Mouse (Mus musculus): Measurements from ENCODE around the gene Glg1. TPM values are rescaled to one million over a fixed set of nuclear protein-coding genes. Genes with fewer than 3 reads are reported as not detected.

The Glg1 gene
- polyA plus RNA-seq, 1 experiment from 2014 or later, result 36.4 TPM

DNA sequence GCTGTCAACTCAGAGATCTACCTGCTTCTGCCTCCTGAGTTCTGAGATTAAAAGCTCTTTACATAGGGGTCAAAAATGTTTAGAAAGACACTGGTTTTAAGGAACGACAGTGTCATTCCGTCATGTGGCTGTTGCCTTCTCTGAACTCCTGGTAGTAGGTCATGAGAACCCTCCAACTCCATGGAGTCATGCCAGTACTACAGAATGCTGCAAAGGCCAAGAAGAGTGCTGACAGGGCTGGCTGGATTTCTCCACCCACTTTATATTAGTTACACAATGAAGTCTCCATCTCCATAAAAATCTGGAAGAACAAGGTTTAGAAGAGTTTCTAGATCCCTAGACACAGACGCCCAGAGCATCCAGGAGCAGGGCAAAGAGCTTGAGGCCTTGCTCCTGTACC, 61.0 kb downstream of the Glg1 start:
- WGBS, result 92% methylated on average over 3 of the region's 3 CpGs

DNA sequence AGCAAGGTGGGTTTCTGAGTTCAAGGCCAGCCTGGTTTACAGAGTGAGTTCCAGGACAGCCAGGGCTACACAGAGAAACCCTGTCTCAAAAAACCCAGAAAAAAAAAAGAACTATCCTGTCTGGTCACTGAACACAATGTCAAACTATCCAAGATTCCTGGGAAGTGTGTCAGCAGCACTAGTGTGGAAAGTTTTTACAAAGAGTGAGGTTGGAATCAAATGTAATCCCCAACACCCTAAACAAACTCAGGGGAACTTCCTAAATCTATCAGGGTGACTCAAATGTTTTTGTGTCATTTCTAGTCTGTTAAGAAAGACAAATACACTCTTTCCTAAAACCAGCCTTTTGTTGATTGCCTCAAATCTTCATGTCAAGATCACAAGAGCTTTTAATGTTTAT, 62.8 kb downstream of the Glg1 start:
- no peaks in the 10 kb centered on the region for H3K27me3 ChIP-seq (replicated peaks; ENCODE audit: control insufficient read depth, insufficient read depth, low read length)
- H3K4me1 ChIP-seq (replicated peaks; ENCODE audit: control insufficient read depth, insufficient read depth, low read length), result no peaks in the 10 kb centered on the region
- H3K36me3 ChIP-seq (ENCODE audit: control insufficient read depth, insufficient read depth, low read length), result 0 out of 2 replicates have a peak, but pooled peaks cover 7% of the 10 kb centered on the region
- no peak overlapping the region for H3K4me3 ChIP-seq (ENCODE audit: low read depth, low read length)
- H3K9me3 ChIP-seq (ENCODE audit: control insufficient read depth, low read length), result no peaks in the 10 kb centered on the region
- DNase-seq (ENCODE audit: low spot score) (no peak), ATAC-seq (replicated peaks; ENCODE audit: low FRiP score) (no peak)
- H3K9ac ChIP-seq (ENCODE audit: low read depth, low read length), result no peak overlapping the region
- H3K27ac ChIP-seq (ENCODE audit: low read depth, low read length), result no peak overlapping the region
- H3K4me2 ChIP-seq, result no peak overlapping the region

More for the DNA sequence above, 61.0 kb downstream of the Glg1 start:
- H3K4me2 ChIP-seq, result no peak overlapping the region
- 0 out of 2 replicates have a peak, but pooled peaks cover 7% of the 10 kb centered on the region for H3K36me3 ChIP-seq (ENCODE audit: control insufficient read depth, insufficient read depth, low read length)
- no peaks in the 10 kb centered on the region for H3K27me3 ChIP-seq (replicated peaks; ENCODE audit: control insufficient read depth, insufficient read depth, low read length)
- no peak for DNase-seq (ENCODE audit: low spot score)
- H3K27ac ChIP-seq (ENCODE audit: low read depth, low read length), result no peak overlapping the region
- H3K9ac ChIP-seq (ENCODE audit: low read depth, low read length), result no peak overlapping the region
- ATAC-seq (replicated peaks; ENCODE audit: low FRiP score), result no peak
- no peaks in the 10 kb centered on the region for H3K4me1 ChIP-seq (replicated peaks; ENCODE audit: control insufficient read depth, insufficient read depth, low read length)
- no peak overlapping the region for H3K4me3 ChIP-seq (ENCODE audit: low read depth, low read length)
- H3K9me3 ChIP-seq (ENCODE audit: control insufficient read depth, low read length), result no peaks in the 10 kb centered on the region

GRCm38 (mm10) chr8:111188594-111189211, 70.3 kb downstream of the Glg1 start:
- no peak overlapping the region for H3K27ac ChIP-seq (ENCODE audit: low read depth, low read length)
- H3K4me3 ChIP-seq (ENCODE audit: low read depth, low read length), result no peak overlapping the region
- 73% methylated on average over 6 of the region's 6 CpGs for WGBS
- no peak overlapping the region for H3K4me2 ChIP-seq
- no peaks in the 10 kb centered on the region for H3K4me1 ChIP-seq (replicated peaks; ENCODE audit: control insufficient read depth, insufficient read depth, low read length)
- no peak overlapping the region for H3K9ac ChIP-seq (ENCODE audit: low read depth, low read length)
- H3K27me3 ChIP-seq (replicated peaks; ENCODE audit: control insufficient read depth, insufficient read depth, low read length), result no peaks in the 10 kb centered on the region
- H3K9me3 ChIP-seq (ENCODE audit: control insufficient read depth, low read length), result no peaks in the 10 kb centered on the region
- no peak for DNase-seq (ENCODE audit: low spot score)
- H3K36me3 ChIP-seq (ENCODE audit: control insufficient read depth, insufficient read depth, low read length), result peaks cover 8% of the 10 kb centered on the region; the same call in 1 of the 2 replicates
- no peak for ATAC-seq (replicated peaks; ENCODE audit: low FRiP score)

- Histone ChIP-seq H3K9ac (ENCODE audit: low read depth, low read length) (no peak overlapping the region), H3K4me3 (ENCODE audit: low read depth, low read length) (no peak overlapping the region), H3K4me2 (no peak overlapping the region), H3K9me3 (ENCODE audit: control insufficient read depth, low read length) (no peaks in the 10 kb centered on the region), H3K36me3 (ENCODE audit: control insufficient read depth, insufficient read depth, low read length) (peaks cover 12% of the 10 kb centered on the region; the same call in 1 of the 2 replicates), H3K27me3 (replicated peaks; ENCODE audit: control insufficient read depth, insufficient read depth, low read length) (no peaks in the 10 kb centered on the region), H3K27ac (ENCODE audit: low read depth, low read length) (no peak overlapping the region), H3K4me1 (replicated peaks; ENCODE audit: control insufficient read depth, insufficient read depth, low read length) (no peaks in the 10 kb centered on the region)
- 89% methylated on average over 7 of the region's 7 CpGs for WGBS
- no peak for ATAC-seq (replicated peaks; ENCODE audit: low FRiP score)
- DNase-seq (ENCODE audit: low spot score), result no peak
Observed at GRCm38 (mm10) chr8:111187470-111187869, 71.5 kb downstream of the Glg1 start.

GRCm38 (mm10) chr8:111185472-111185947, 73.5 kb downstream of the Glg1 start:
- Histone ChIP-seq H3K9ac (ENCODE audit: low read depth, low read length) (no peak overlapping the region), H3K4me3 (ENCODE audit: low read depth, low read length) (no peak overlapping the region), H3K27ac (ENCODE audit: low read depth, low read length) (no peak overlapping the region), H3K4me1 (replicated peaks; ENCODE audit: control insufficient read depth, insufficient read depth, low read length) (no peaks in the 10 kb centered on the region), H3K4me2 (no peak overlapping the region), H3K36me3 (ENCODE audit: control insufficient read depth, insufficient read depth, low read length) (peaks cover 13% of the 10 kb centered on the region; the same call in 1 of the 2 replicates), H3K27me3 (replicated peaks; ENCODE audit: control insufficient read depth, insufficient read depth, low read length) (no peaks in the 10 kb centered on the region), H3K9me3 (ENCODE audit: control insufficient read depth, low read length) (no peaks in the 10 kb centered on the region)
- DNase-seq (ENCODE audit: low spot score) (no peak), ATAC-seq (replicated peaks; ENCODE audit: low FRiP score) (no peak)
- WGBS, result 81% methylated on average over 4 of the region's 4 CpGs

- H3K9me3 ChIP-seq (ENCODE audit: control insufficient read depth, low read length), result no peaks in the 10 kb centered on the region
- H3K36me3 ChIP-seq (ENCODE audit: control insufficient read depth, insufficient read depth, low read length), result peaks cover 9% of the 10 kb centered on the region
- 85% methylated on average over 5 of the region's 5 CpGs for WGBS
- no peaks in the 10 kb centered on the region for H3K27me3 ChIP-seq (replicated peaks; ENCODE audit: control insufficient read depth, insufficient read depth, low read length)
- no peak overlapping the region for H3K9ac ChIP-seq (ENCODE audit: low read depth, low read length)
- DNase-seq (ENCODE audit: low spot score) (no peak), ATAC-seq (replicated peaks; ENCODE audit: low FRiP score) (no peak)
- no peak overlapping the region for H3K4me3 ChIP-seq (ENCODE audit: low read depth, low read length)
- H3K4me2 ChIP-seq, result no peak overlapping the region
- no peak overlapping the region for H3K27ac ChIP-seq (ENCODE audit: low read depth, low read length)
- H3K4me1 ChIP-seq (replicated peaks; ENCODE audit: control insufficient read depth, insufficient read depth, low read length), result no peaks in the 10 kb centered on the region
Observed at GRCm38 (mm10) chr8:111171661-111172060, 87.4 kb downstream of the Glg1 start.

- Histone ChIP-seq H3K4me1 (replicated peaks; ENCODE audit: control insufficient read depth, insufficient read depth, low read length) (no peaks in the 10 kb centered on the region), H3K4me2 (no peak overlapping the region), H3K36me3 (ENCODE audit: control insufficient read depth, insufficient read depth, low read length) (peaks cover 29% of the 10 kb centered on the region), H3K27ac (ENCODE audit: low read depth, low read length) (no peak overlapping the region), H3K9me3 (ENCODE audit: control insufficient read depth, low read length) (no peaks in the 10 kb centered on the region), H3K4me3 (ENCODE audit: low read depth, low read length) (no peak overlapping the region), H3K27me3 (replicated peaks; ENCODE audit: control insufficient read depth, insufficient read depth, low read length) (no peaks in the 10 kb centered on the region), H3K9ac (ENCODE audit: low read depth, low read length) (no peak overlapping the region)
- DNase-seq (ENCODE audit: low spot score) (peak; percentile 54), ATAC-seq (replicated peaks; ENCODE audit: low FRiP score) (peak; percentile 63; the same call in 1 of the 2 replicates)
- WGBS, result 52% methylated on average over 14 of the region's 14 CpGs
Observed at GRCm38 (mm10) chr8:111157617-111158016, 101.4 kb downstream of the Glg1 start.

- H3K9me3 ChIP-seq (ENCODE audit: control insufficient read depth, low read length), result no peaks in the 10 kb centered on the region
- H3K4me1 ChIP-seq (replicated peaks; ENCODE audit: control insufficient read depth, insufficient read depth, low read length), result no peaks in the 10 kb centered on the region
- no peak overlapping the region for H3K27ac ChIP-seq (ENCODE audit: low read depth, low read length)
- H3K9ac ChIP-seq (ENCODE audit: low read depth, low read length), result no peak overlapping the region
- H3K4me3 ChIP-seq (ENCODE audit: low read depth, low read length), result no peak overlapping the region
- DNase-seq (ENCODE audit: low spot score) (no peak), ATAC-seq (replicated peaks; ENCODE audit: low FRiP score) (no peak)
- WGBS, result 93% methylated on average over 8 of the region's 8 CpGs
- H3K27me3 ChIP-seq (replicated peaks; ENCODE audit: control insufficient read depth, insufficient read depth, low read length), result no peaks in the 10 kb centered on the region
- no peak overlapping the region for H3K4me2 ChIP-seq
- H3K36me3 ChIP-seq (ENCODE audit: control insufficient read depth, insufficient read depth, low read length), result peaks cover 20% of the 10 kb centered on the region; the same call in 1 of the 2 replicates
Observed at GRCm38 (mm10) chr8:111155721-111156436, 103.1 kb downstream of the Glg1 start.
